Mouse (Mus musculus) A20 (cell line): ENCODE data around the gene Prickle1.

Experiments
- DNase-seq: peaks from one replicate; pipeline ENCODE4 v3.0.0-alpha.2; 2011; ENCODE audit warnings: low read depth, low spot score

Gene Prickle1

DNA sequence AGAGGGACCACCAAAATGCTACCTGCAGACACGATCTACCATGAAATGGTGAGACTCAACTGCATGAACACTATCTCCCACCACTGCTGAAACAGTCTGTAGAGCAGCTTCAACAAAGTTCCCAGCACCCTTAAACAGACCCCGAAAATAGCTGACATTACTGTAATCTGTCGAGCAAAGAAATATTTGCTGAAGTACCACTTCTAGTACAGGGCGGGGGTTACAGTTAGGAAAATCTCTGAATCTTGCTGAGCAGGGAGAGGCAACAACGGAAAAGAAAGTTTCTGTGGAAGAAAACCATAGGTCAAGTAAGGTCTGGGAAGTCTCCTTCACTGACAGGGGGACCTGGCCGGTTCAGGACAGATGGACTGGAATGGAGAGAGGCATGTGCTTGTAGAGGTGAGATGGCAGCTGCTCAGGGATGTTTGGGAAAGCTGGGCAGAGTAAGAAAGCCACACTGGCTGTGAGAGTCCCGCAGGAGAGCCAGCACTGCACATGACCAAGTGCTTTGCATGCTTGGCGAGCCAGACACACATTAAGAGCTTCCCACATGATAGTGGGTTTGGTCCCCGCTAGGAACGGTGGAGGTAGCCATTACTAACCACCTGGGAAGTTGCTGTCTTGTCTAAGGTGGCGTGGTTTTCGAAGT is 41.4 kb downstream of the Prickle1 start:
- no peak for DNase-seq

DNA sequence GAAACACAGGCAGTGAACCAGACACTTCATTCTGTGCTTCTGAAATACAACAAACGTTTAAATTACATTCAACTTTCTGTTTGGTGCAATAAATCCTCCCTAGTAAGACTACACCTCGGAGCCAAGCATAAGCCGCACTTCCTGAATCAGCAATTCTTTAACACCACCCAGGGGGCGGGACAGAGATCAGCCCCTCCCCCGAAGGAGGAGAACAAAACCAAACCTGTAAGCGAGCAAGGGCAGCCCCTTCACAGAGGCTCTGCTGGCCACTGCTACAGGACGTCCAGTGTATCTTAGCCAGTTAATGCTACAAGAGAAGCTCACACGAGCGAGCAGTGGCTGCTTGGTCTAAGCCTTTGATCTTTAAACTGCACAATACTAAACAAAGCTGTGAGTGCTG is 43.5 kb downstream of the Prickle1 start:
- peak; percentile 29 for DNase-seq

DNA sequence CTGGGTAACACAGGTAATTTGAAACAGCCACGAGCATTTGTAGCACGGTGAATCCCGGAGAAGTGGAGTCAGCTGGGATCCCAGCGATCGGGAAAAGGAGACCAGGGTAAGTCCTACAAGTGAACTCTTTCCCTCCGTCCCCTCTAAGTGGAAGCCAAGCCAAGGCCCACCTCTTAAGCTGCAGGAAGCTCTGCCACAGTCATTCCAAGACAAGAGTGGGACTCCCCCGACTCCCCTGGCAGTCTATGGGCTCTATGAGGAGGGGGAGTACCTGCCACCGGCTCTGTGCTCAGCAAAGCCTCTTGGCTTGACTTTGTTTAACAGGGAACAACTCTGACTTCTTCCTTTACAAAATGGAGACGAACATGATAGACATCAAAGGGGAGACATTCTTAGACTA is 47.4 kb downstream of the Prickle1 start:
- DNase-seq = no peak

DNA sequence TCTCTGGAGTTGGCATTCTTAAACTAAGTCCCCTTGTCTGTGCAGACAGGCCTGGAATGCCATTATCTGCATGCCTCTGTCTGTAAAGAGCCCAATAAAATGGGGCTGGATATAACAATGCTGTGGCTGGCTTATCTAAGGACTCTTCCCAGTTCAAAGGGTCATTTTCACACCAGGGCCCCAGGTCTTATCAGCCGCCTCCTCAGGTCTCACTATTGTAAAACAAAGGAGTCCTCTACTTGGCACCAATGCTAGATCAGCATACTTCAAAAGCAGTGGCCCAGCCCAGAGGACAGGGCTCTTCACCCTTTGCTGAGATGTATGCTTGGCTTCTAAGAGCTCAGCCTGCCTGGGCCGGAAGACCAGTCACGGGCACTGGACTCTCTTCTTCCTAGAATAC is 56.3 kb downstream of the Prickle1 start:
- DNase-seq = no peak

- no peak for DNase-seq
Measured at GRCm38 (mm10) chr15:93538551-93539205, 57.0 kb downstream of the Prickle1 start.

GRCm38 (mm10) chr15:93537745-93538144 is 57.9 kb downstream of the Prickle1 start:
- no peak for DNase-seq

- DNase-seq = no peak
Measured at GRCm38 (mm10) chr15:93536191-93536590, 59.5 kb downstream of the Prickle1 start.

DNA sequence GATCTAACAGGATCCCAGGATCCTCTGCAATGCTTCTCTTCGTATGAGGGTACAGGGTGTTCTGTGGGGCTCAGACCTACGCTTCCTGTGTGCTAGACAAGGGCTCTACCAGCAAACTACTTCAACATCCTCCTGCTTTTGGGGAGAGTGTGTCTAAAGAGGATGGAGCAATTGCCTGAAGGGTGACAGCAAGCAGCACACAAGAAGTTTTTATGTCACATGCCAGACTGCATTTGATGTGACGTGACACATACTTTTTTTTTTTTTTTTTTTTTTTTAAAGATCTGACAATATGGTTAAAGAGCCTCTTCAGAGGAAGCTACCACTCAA is 65.0 kb downstream of the Prickle1 start:
- DNase-seq = no peak

GRCm38 (mm10) chr15:93529831-93530702 is 65.6 kb downstream of the Prickle1 start:
- DNase-seq = no peak

DNA sequence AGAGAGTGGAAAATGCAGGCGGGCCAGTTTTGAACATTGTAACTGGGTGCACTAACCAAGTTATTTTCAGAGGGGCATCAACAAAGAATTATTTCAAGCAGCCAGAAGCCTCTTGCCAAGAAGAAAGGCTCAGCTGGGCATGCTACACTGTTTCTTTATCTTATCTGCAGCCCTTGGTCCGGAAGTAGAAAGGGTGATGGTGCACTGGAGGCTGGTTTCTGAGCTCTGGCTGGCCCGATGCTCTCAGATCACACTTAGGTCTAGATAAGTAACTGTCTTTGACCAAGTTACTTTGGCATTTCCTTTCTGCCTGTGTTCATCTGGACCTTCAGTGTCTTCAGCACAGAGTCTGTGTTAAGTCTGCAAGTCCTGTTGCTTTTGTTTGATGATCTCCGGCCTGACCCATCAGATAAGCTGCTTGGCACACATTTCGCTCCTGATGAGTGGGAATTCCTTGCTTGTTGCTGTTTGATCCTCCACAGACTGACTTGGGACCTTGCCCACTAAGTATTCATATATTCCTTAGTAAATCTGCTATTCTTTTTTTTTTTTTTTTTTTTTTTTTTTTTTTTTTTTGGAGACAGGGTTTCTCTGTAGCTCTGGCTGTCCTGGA is 70.3 kb downstream of the Prickle1 start:
- no peak for DNase-seq

GRCm38 (mm10) chr15:93521787-93522180 is 73.9 kb downstream of the Prickle1 start:
- DNase-seq = no peak

DNA sequence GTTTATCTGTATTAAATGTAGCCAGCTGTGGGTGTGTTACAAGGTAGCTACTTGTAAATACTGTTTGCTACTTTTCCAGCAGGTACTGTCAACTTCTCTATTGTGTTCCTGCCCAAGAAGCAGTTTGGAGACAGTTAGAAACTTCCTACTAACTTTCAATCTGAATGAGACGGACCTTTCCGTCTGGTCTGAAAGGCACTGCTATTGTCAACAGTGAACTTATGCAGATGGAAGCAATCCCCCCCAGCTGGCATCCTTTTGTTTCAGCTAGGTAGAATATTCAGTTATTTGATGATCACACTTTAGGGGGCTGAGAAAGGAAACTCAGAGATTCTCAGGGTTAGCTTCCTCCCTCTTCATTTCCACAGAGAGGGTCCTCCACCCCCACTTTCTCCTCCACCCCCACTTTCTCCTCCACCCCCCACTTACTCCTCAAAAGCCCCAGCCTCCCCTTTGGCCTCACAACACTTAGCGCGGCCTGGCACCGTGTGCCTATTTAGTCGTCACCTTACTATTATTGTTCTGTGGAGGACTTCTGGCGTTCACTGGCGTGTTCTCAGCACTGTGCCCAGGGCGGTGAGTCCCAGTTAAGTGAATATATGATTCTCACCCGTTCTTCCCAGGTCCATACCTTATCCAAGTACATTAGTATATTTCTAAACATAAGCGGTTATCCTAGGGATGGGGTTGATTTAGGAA is 74.5 kb downstream of the Prickle1 start:
- no peak for DNase-seq

DNA sequence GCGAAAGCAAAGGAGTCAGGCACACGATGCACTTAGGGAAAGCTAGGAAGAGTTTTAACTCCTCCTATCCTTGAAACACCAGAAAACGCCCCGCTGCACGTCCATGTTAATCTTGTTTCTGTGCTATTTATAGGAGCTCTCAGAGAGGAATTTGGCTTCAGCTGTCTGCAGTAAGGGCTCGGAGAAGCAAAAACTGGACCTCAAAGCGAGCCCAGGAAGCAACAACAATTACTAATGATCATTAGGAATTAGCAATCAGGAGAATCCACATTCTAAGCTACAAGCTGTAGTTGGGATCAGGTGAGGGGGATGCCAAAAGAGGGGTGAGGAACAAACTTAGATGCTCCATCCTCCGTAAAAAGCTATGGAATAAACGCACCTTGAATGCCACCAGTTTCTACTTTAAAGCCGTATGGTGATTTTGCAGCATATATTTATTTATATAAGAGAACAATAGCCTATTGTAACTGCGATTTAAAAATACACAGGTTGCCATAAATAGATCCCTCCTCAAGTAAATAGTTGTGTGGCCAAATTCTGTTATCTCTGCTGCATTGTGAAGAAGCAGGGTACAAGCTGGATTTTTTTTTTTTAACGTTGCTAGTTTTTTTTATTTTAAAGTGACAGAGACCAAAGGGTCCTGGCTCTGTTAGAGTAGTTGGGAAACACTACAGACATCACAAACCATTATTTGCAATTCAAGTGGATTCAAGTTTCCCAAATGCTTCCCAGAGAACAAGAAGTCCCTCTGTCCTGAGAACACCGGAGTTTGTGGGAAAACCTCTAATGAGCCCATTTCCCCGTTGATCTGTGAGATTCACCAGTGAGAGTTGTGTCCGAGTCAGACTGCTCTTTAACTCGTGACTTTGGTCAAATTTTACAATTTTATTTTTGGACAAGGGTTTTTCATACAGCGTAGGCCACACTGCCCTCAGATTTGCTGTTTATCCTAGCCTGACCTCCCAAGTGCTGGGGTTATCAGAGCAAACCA is 75.6 kb downstream of the Prickle1 start:
- no peak for DNase-seq

DNA sequence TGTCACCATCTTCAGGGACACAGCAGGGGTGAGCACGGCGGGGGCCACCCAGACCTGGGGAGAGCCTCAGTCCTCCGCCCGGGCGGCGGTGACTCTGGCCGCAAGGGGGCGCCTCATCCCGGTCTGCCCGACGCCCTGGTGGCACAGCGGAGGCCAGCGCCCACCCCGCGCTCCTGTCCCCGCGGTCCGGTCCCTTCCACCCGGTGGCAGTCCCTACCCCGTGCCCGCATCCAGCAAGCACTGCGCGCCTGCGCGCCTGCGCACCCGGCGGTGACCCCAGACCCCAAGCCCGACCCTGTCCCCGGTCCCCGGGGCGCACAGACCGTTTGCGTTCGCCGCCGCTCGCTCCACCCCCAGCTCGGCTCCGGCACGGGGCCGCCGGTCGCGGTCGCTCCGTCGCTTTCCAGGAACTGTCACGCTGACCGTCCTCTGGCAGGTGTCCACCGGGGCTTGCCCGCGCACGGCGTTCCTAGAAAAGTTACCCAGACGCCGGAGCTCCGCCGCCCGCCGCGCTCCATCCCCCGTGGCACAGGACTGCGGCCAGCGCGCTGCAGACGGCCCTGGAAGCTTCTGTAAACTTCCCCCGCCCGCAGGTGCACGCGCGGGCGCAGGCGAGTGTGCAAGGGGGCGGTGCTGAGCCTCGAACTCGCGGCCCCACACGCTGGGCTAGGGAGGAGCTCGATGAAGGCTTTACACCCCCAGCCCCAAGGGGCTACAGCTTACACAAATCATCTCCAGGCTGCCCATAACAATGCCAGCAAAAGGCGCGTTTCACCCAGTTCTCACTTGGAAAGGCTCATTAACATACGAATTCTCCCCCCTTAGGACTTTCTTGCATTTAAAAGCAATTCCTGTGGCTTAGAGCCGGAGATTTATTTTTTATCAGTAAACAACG is 76.5 kb downstream of the Prickle1 start:
- DNase-seq = peak; percentile 68

- no peak for DNase-seq
Measured at GRCm38 (mm10) chr15:93518143-93518902, 77.4 kb downstream of the Prickle1 start.

- no peak for DNase-seq
Measured at GRCm38 (mm10) chr15:93517022-93517565, 78.6 kb downstream of the Prickle1 start.

- no peak for DNase-seq
Measured at GRCm38 (mm10) chr15:93515316-93515715, 80.4 kb downstream of the Prickle1 start.

DNA sequence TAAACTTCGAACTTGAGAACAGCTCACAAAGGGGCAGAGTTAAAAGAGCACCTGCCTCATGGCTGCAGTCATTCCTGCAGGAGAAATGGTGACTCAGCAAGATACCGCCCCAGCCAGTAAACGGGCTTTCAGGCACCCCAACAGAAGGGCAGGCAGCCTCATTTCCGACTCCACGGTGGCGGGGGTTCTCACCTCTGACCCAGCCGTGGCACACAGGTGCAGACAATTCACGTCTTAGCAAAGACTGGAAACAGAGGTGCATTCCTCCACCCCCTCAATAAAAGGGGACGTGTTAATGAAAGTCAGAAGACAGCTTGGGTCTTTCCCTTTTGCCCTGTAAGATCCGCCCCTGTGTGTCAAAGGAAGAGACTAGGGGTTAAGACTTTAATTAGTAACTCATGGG is 81.8 kb downstream of the Prickle1 start:
- peak; percentile 66 for DNase-seq
